Mouse (Mus musculus) brown adipose tissue, adult 24 weeks (tissue): ENCODE measurements around the gene Ralbp1. TPM values are rescaled to one million over a fixed set of nuclear protein-coding genes. Genes with fewer than 3 reads are reported as not detected.

ENCODE experiments used
- H3K27ac ChIP-seq: fragments of 200-500 bp; replicated peaks from 2 replicates; pipeline ENCODE4 v1.5.1; 2012; ENCODE audit warnings: low read depth, mild to moderate bottlenecking, low read length
- H3K4me1 ChIP-seq: fragments of 200-500 bp; 2 replicates; pipeline ENCODE4 v1.6.1; 2012; ENCODE audit warnings: low read length, mixed read lengths; ENCODE audit not compliant: control insufficient read depth, insufficient read depth, insufficient read length
- H3K4me3 ChIP-seq: fragments of 200-500 bp; 2 replicates; pipeline ENCODE4 v1.5.1; 2012; ENCODE audit warnings: low read depth, mild to moderate bottlenecking, low read length, moderate library complexity; ENCODE audit not compliant: insufficient read depth
- polyA plus RNA-seq: library from polyadenylated mRNA; stranded (reverse); fragments of >200 nt; gene quantifications from 2 replicates; pipeline ENCODE4 v1.2.4, GENCODE M21; 2012; ENCODE audit not compliant: missing spikeins, insufficient read depth, insufficient read length

The Ralbp1 gene
- 21.4 and 21.8 TPM in 2 replicates for polyA plus RNA-seq

- Histone ChIP-seq H3K27ac (peak within 1 kb of the TSS; percentile 89), H3K4me3 (peak within 1 kb of the TSS; percentile 93), H3K4me1 (peaks cover 4% of the 10 kb centered on the region; the same call in 1 of the 2 replicates)
Measured at GRCm38 (mm10) chr17:65885697-65886529, at the start of gene Ralbp1. Gene Ralbp1, minus strand, starts transcription at chr17:65885798.

- H3K4me1 ChIP-seq, result no peaks in the 10 kb centered on the region
- no peak overlapping the region for H3K27ac ChIP-seq
Measured at GRCm38 (mm10) chr17:65933741-65934140, 48.1 kb upstream of the Ralbp1 start.

GRCm38 (mm10) chr17:65931525-65931924 is 45.9 kb upstream of the Ralbp1 start:
- Histone ChIP-seq H3K4me3 (no peak overlapping the region), H3K27ac (no peak overlapping the region)

More at GRCm38 (mm10) chr17:65933741-65934140, 48.1 kb upstream of the Ralbp1 start:
- H3K4me3 ChIP-seq, result no peak overlapping the region

GRCm38 (mm10) chr17:65930960-65931359 is 45.4 kb upstream of the Ralbp1 start:
- H3K27ac ChIP-seq, result no peak overlapping the region
- no peaks in the 10 kb centered on the region for H3K4me1 ChIP-seq
- H3K4me3 ChIP-seq, result no peak overlapping the region

More at GRCm38 (mm10) chr17:65931525-65931924, 45.9 kb upstream of the Ralbp1 start:
- no peaks in the 10 kb centered on the region for H3K4me1 ChIP-seq

GRCm38 (mm10) chr17:65930158-65930826 is 44.7 kb upstream of the Ralbp1 start:
- H3K4me1 ChIP-seq, result no peaks in the 10 kb centered on the region
- no peak overlapping the region for H3K27ac ChIP-seq

GRCm38 (mm10) chr17:65929319-65929978 is 43.9 kb upstream of the Ralbp1 start:
- H3K27ac ChIP-seq, result no peak overlapping the region
- no peak overlapping the region for H3K4me3 ChIP-seq
- no peaks in the 10 kb centered on the region for H3K4me1 ChIP-seq

More at GRCm38 (mm10) chr17:65930158-65930826, 44.7 kb upstream of the Ralbp1 start:
- no peak overlapping the region for H3K4me3 ChIP-seq

GRCm38 (mm10) chr17:65927077-65927476 is 41.5 kb upstream of the Ralbp1 start:
- no peaks in the 10 kb centered on the region for H3K4me1 ChIP-seq
- no peak overlapping the region for H3K27ac ChIP-seq
- H3K4me3 ChIP-seq, result no peak overlapping the region

- Histone ChIP-seq H3K27ac (no peak overlapping the region), H3K4me1 (no peaks in the 10 kb centered on the region), H3K4me3 (no peak overlapping the region)
Measured at GRCm38 (mm10) chr17:65924218-65924617, 38.6 kb upstream of the Ralbp1 start.

GRCm38 (mm10) chr17:65921975-65922374 is 36.4 kb upstream of the Ralbp1 start:
- H3K27ac ChIP-seq, result no peak overlapping the region
- H3K4me1 ChIP-seq, result no peaks in the 10 kb centered on the region
- H3K4me3 ChIP-seq, result no peak overlapping the region

GRCm38 (mm10) chr17:65919235-65919634 is 33.6 kb upstream of the Ralbp1 start:
- H3K4me3 ChIP-seq, result no peak overlapping the region
- peaks cover 2% of the 10 kb centered on the region; the same call in 1 of the 2 replicates for H3K4me1 ChIP-seq
- H3K27ac ChIP-seq, result no peak overlapping the region

GRCm38 (mm10) chr17:65916135-65916668 is 30.6 kb upstream of the Ralbp1 start:
- Histone ChIP-seq H3K27ac (peak overlapping the region; percentile 64), H3K4me3 (peak overlapping the region; percentile 32), H3K4me1 (peaks cover 2% of the 10 kb centered on the region; the same call in 1 of the 2 replicates)

GRCm38 (mm10) chr17:65914083-65914482 is 28.5 kb upstream of the Ralbp1 start:
- Histone ChIP-seq H3K27ac (no peak overlapping the region), H3K4me3 (no peak overlapping the region)

GRCm38 (mm10) chr17:65912202-65912601 is 26.6 kb upstream of the Ralbp1 start:
- no peak overlapping the region for H3K4me3 ChIP-seq
- H3K27ac ChIP-seq, result no peak overlapping the region
- H3K4me1 ChIP-seq, result peaks cover 2% of the 10 kb centered on the region; the same call in 1 of the 2 replicates

More at GRCm38 (mm10) chr17:65914083-65914482, 28.5 kb upstream of the Ralbp1 start:
- H3K4me1 ChIP-seq, result peaks cover 2% of the 10 kb centered on the region; the same call in 1 of the 2 replicates

GRCm38 (mm10) chr17:65911285-65912069 is 25.9 kb upstream of the Ralbp1 start:
- H3K4me3 ChIP-seq, result no peak overlapping the region
- H3K27ac ChIP-seq, result no peak overlapping the region
- peaks cover 2% of the 10 kb centered on the region; the same call in 1 of the 2 replicates for H3K4me1 ChIP-seq
